Mouse (Mus musculus) hematopoietic stem cell, adult 5-6 weeks (primary cell): ENCODE data around the gene Dpf3. TPM values are rescaled to one million over a fixed set of nuclear protein-coding genes. Genes with fewer than 3 reads are reported as not detected.

Experiments
- ATAC-seq, 2 experiments: fragments of 125-278 bp in 1 of 2; replicated peaks in 1 of 2; 2 replicates each; pipeline ENCODE4 v1.8.0; 2016 to 2017; ENCODE audit warnings: inconsistent platforms in 2 of 2, mild to moderate bottlenecking in 2 of 2, moderate number of reproducible peaks in 2 of 2, low read depth in 1 of 2, moderate TSS enrichment in 1 of 2; ENCODE audit not compliant: low FRiP score in 2 of 2, poor library complexity in 2 of 2, severe bottlenecking in 2 of 2, insufficient read depth in 1 of 2, low TSS enrichment in 1 of 2
- total RNA-seq: library from RNA; stranded (forward); fragments of 172-1452, 232-1000 nt; gene quantifications from 2 replicates; pipeline ENCODE4 v1.2.3, GENCODE M21; 2017

Gene Dpf3
- total RNA-seq, 1 experiment from 2014 or later: 3.9 TPM

DNA sequence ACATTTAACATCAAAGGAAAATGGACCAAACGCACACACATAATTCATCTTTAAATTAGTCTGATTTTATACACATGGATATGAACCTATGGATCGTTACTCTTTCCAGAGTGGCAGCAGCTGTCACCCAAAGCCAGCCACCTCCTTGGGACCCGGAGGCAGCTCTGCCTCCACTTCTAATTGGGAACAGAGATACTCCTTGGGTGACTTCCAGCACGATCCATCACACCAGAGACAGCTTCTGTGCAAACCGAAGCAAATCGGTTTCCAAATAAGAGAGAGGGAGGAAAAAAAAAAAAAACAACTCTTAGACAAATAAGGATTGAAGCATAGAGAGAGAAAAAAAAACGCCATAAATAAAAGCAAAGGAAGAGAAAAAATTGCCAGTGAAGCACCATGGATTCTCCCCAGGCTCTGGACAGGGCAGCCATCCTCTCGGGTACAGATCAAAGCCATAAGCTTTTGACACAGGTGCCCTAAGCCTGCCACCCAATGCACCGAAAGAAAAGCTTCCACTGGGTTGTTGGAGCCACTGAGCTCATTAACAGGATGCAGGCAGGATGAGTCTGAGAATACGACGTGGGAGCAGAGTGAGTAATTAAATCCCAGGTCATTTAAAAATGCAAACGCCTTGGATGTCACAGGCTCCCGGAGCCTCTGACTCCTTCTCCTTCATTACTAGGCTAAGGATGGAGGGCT lies 150.3 kb downstream of the Dpf3 start:
- no peak for ATAC-seq

GRCm38 (mm10) chr12:83330056-83330455 lies 157.5 kb downstream of the Dpf3 start:
- ATAC-seq: no peak

GRCm38 (mm10) chr12:83328899-83329298 lies 158.6 kb downstream of the Dpf3 start:
- no peak for ATAC-seq

DNA sequence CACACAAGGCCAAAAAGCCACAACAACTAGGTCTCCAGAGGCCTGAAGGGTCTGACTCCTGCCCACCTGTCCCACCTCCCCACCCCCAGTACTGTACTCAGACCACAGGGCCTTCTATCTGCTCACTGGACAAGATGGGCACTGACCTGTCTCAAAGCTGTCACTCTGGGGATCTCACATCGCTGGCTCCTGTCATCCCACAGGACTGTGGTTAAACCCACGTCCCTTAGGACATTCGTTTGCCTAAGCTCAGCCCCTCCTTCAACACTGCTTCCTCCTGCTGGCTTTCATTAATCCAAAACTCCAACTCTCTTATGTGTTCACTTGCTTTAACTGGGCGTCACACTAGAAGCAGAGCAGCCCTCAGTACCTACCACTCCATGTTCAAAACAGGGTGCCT lies 159.0 kb downstream of the Dpf3 start:
- ATAC-seq: no peak

DNA sequence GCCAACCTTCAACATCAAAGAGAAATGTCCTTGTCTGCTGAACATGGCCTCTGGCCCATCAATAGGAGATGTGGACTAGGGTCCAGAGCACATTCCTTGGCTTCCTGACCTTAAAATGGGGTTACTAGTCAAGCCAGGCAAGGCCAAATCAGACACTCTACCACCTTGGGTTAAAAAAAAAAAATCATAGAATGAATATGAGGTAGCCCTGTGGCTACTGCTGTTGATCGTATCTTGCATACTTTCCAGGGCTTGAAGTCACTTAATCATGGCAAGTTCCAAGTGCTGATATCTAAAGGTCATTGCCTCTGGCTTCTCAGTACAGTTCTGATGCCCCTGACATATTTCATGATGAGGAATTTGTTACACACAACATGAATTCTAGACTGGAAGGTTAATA lies 160.1 kb downstream of the Dpf3 start:
- no peak for ATAC-seq

- ATAC-seq: no peak
Observed at GRCm38 (mm10) chr12:83320725-83321124, 166.8 kb downstream of the Dpf3 start.

DNA sequence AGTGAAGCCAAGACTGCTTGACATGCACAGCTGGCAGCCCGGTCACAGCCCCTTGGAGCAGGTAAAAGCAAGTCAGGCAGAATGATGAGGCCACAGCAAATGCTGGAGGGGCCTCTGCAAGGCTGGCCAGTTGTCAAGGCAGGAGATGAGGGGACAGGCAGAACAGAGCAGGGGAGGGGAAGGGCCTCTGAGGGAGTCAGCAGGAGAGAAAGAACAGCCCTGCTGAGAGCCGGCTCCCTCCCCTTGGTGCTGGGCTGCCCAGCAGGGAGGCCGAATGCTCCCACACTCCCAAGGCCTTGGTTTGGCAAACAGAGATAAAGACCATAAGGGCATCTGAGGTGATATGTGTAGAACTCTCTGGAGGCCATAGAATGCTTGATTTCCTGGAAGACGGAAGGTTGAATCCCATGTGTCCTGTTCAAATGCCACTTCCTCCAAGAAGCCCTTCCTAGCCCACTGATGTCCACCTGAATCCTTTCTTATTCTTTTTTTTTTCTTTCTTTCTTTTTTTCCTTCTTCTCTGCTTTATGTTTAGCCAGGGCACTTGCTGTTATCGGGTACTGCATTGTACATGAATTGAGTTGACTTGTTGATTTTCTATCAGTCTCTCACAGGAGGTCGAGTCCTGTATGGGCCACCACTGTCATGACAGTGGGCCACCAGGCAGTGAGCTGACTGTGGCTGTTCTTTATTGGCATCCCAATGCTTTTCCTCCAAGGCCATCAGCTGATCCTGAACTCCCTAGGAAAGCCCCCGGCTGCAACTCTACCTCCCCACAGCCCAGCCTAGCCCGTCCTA lies 169.7 kb downstream of the Dpf3 start:
- ATAC-seq: no peak

GRCm38 (mm10) chr12:83314666-83315065 lies 172.8 kb downstream of the Dpf3 start:
- ATAC-seq: no peak

- no peak for ATAC-seq
Observed at GRCm38 (mm10) chr12:83312818-83313217, 174.7 kb downstream of the Dpf3 start.

DNA sequence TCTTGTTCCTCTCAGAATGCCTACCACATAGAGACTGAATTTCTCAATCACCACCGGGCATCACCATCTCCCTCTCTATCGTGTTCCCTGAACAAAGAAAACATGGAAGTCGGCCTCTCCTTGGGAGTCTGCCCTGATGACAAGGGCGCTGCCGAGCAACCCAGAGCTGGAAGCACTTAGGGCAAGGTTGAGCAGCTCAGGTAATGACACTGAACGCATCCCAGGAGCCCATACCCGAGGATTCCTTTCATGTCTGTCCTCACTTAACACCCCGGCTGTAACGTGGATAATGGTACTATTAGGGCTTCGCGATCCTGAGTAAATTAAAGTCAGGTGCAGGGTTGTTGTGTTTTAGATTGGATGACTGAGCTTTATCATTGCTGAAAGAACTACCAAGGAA lies 176.9 kb downstream of the Dpf3 start:
- ATAC-seq: no peak

DNA sequence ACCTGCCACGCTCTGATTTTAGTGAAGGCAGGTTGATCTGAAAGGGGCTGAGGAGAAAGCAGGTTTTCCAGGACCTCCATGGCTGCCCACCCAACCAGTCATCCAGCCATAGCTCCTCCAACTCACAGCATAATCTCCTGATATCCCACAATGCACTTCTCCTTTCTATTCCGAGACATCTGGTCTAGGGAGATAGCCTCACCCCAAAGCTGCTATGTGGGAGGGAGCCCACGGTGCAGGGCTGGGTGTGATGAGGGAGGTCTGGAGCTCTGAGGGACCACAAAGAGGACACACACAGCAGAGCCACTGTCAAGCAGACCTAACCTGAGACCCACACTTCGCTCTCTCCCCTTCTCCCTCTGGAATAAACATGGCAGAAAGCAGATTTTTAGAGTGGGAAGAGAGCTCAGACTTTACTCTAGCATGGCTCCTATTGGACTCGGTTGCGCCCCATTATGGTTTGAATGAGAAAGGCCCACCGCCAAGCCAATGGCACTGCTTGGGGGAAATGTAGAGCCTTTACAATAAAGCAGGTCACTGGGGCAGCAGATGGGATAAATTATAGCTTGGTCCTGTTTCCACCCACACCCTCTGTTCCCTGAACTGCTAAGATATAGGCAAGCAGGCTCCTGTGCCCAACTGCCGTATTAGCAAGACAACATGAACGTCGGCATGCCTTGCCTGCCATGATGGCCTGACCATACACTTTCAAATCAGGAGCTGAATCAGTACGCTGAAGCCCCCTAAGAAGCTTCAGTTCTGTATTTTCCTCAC lies 178.3 kb downstream of the Dpf3 start:
- peak; percentile 30 to 32; a peak in 1 of 4 replicates for ATAC-seq

DNA sequence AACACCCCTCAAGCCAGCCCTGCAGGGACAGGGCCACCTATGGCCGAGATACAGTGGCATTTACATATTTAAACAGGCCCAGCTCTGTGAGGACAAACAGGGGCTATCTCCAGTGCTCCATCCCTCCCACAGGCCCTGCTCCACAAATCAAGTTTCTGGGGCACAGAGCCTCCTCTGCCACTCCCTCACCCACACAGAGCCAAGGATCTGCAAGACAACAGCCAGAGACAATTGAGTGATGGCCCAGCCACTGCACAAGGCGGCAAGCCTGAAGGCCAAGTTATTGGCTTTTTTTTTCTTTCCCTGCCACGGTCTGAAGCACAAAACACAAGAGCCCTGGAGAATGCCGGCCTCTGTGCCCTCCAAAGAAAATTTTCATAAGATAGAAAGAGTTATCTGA lies 178.9 kb downstream of the Dpf3 start:
- ATAC-seq: 0 out of 4 replicates have a peak, but pooled peaks of 1 of the 2 experiments have one; percentile 12

- ATAC-seq: no peak
Observed at GRCm38 (mm10) chr12:83303221-83303620, 184.3 kb downstream of the Dpf3 start.

- ATAC-seq: no peak
Observed at GRCm38 (mm10) chr12:83302320-83303153, 185.0 kb downstream of the Dpf3 start.

GRCm38 (mm10) chr12:83301616-83302319 lies 185.7 kb downstream of the Dpf3 start:
- no peak for ATAC-seq

DNA sequence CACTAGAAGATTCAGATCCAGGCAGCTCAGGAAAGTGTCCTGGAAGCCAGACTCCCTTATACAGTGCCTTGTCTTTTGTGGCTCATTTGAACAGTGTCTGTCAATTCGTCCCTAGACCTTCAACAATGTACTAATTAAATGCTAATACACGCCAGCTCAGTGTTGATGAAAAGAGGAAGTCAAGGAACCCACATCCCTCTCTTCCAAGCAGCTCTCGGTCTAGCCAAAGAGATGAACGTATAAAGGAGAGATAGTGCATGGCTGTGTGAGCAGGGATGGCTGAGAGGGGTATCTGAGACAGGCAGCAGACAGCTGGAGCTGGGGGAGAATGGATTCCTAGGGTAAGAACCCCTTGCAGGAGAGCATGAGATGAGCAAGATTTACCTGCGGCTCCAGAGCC lies 189.2 kb downstream of the Dpf3 start:
- peak; percentile 56; a peak in 2 of 4 replicates for ATAC-seq

GRCm38 (mm10) chr12:83295031-83295430 lies 192.5 kb downstream of the Dpf3 start:
- ATAC-seq: no peak
